Mouse (Mus musculus) megakaryocyte, embryonic 14.5 days (primary cell): ENCODE results near the gene Stra6.

ENCODE experiments used
- FLI1 ChIP-seq: IDR thresholded peaks from 2 replicates; pipeline ENCODE4 v1.6.1; 2012; ENCODE audit warnings: low read length, inconsistent platforms, mixed read lengths
- GATA1 ChIP-seq: IDR thresholded peaks from 3 replicates; pipeline ENCODE4 v1.6.1; 2012; ENCODE audit warnings: mixed read lengths, low read length, inconsistent platforms, borderline replicate concordance

GRCm38 (mm10) chr9:58143419-58143818, 79.8 kb downstream of the Stra6 start:
- TF ChIP-seq GATA1 (no peak), FLI1 (no peak)
